Mouse (Mus musculus) forebrain, embryonic 11.5 days (tissue): ENCODE measurements around the gene Trappc3. TPM values are rescaled to one million over a fixed set of nuclear protein-coding genes. Genes with fewer than 3 reads are reported as not detected.
"Not testable (repeated sequence)": the region's sequence is repeated elsewhere in the genome, so short reads cannot be mapped to it uniquely, and the experiment has no call there.

Source experiments
- ATAC-seq: fragments of 200-750 bp; cut with Nextera tagmentation; replicated peaks from 2 replicates; pipeline ENCODE4 v1.8.0; 2017; ENCODE audit warnings: moderate TSS enrichment; ENCODE audit not compliant: low FRiP score
- DNase-seq: peaks from one replicate; pipeline ENCODE4 v3.0.0-alpha.2; 2017; ENCODE audit warnings: low spot score
- H3K27ac ChIP-seq: fragments of 300-500 bp; sonication (generic); 2 replicates; pipeline ENCODE4 v1.5.1; 2014; ENCODE audit warnings: low read depth, low read length
- H3K27me3 ChIP-seq: fragments of 300-500 bp; sonication (generic); 2 replicates; pipeline ENCODE4 v1.6.1; 2014; ENCODE audit warnings: mild to moderate bottlenecking, low read length, mixed read lengths; ENCODE audit not compliant: control insufficient read depth, insufficient read depth
- H3K36me3 ChIP-seq: fragments of 300-500 bp; sonication (generic); 2 replicates; pipeline ENCODE4 v1.6.1; 2014; ENCODE audit warnings: mild to moderate bottlenecking, low read length, moderate library complexity, mixed read lengths; ENCODE audit not compliant: control insufficient read depth, insufficient read depth
- H3K4me1 ChIP-seq: fragments of 300-500 bp; sonication (generic); replicated peaks from 2 replicates; pipeline ENCODE4 v1.6.1; 2014; ENCODE audit warnings: low read length, mixed read lengths; ENCODE audit not compliant: control insufficient read depth, insufficient read depth
- H3K4me2 ChIP-seq: fragments of 300-500 bp; sonication (generic); 2 replicates; pipeline ENCODE4 v1.6.1; 2014; ENCODE audit warnings: low read depth, mild to moderate bottlenecking, low read length, moderate library complexity, mixed read lengths; ENCODE audit not compliant: severe bottlenecking
- H3K4me3 ChIP-seq: fragments of 300-500 bp; sonication (generic); 2 replicates; pipeline ENCODE4 v1.5.1; 2014; ENCODE audit warnings: low read depth, low read length
- H3K9ac ChIP-seq: fragments of 300-500 bp; sonication (generic); 2 replicates; pipeline ENCODE4 v1.6.1; 2014; ENCODE audit warnings: low read length
- H3K9me3 ChIP-seq: fragments of 300-500 bp; sonication (generic); 2 replicates; pipeline ENCODE4 v1.6.1; 2016; ENCODE audit warnings: low read length, mixed read lengths; ENCODE audit not compliant: control insufficient read depth
- WGBS: fragments of 180-500 bp; shearing (Covaris S2); extraction: QIAGEN DNeasy Blood & Tissue Kit; methylation state at CpG from one replicate; pipeline ENCODE4 v1.1.7; 2014; 5-methylcytosine and 5-hydroxymethylcytosine counted together
- polyA plus RNA-seq: library from polyadenylated mRNA; unstranded; fragments of >200 nt; fragmentation: Nextera tagmentation; extraction: Ambion mirVana; gene quantifications from 2 replicates; pipeline ENCODE4 v1.2.1, GENCODE M21; 2014

Trappc3 gene
- 23.3 and 25.7 TPM in 2 replicates for polyA plus RNA-seq

DNA sequence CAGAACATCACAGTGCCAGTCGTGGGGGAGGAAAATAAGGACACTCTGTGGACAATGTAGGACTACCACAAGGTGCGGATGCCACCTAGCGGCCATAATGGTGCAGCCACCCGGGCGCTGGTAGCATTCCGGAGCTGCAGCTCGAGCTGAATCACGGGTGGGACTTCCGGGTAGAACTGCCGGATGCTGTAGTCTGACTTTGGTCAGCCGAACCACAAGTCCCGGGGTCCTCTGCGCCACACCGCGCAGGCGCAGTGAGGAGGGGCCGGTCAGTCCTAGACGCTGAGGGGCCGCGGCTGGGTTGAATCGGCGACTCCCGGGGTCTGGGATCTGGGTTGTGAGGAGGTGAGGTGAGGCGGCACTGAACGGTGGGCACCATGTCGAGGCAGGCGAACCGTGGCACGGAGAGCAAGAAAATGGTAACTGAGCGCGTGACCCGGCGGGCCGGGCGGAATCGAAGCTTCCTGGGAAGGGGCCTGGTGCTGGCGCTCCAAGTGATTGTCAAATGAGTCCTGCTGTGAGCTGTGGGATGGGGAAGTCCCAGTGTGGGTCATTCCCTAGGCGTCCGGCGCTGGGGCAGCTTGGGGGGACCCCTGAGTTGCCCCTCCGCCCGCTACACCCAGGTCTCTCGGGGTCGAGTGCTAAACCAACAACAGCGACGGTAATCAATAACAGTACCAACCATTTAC, at the start of gene Trappc3:
Gene Trappc3, plus strand, starts transcription at position 207 of the 689 bp plus-strand sequence.
- under 1% methylated on average over 46 of the region's 46 CpGs for WGBS
- Histone ChIP-seq H3K4me2 (peak within 1 kb of the TSS; percentile 84), H3K36me3 (no peaks in the 10 kb centered on the region), H3K4me1 (peaks cover 25% of the 10 kb centered on the region), H3K9ac (peak within 1 kb of the TSS; percentile 80), H3K4me3 (peak within 1 kb of the TSS; percentile 78), H3K27me3 (no peaks in the 10 kb centered on the region), H3K9me3 (no peaks in the 10 kb centered on the region), H3K27ac (peak within 1 kb of the TSS; percentile 28; the same call in 1 of the 2 replicates)
- DNase-seq (peak; percentile 99), ATAC-seq (peak; percentile 94)

- WGBS = 91% methylated on average over 6 of the region's 6 CpGs
- no peak overlapping the region for H3K4me2 ChIP-seq
- DNase-seq (no peak), ATAC-seq (no peak)
- no peaks in the 10 kb centered on the region for H3K4me1 ChIP-seq
- no peak overlapping the region for H3K27ac ChIP-seq
- H3K36me3 ChIP-seq = no peaks in the 10 kb centered on the region
- H3K4me3 ChIP-seq = no peak overlapping the region
- H3K27me3 ChIP-seq = no peaks in the 10 kb centered on the region
- no peaks in the 10 kb centered on the region for H3K9me3 ChIP-seq
- no peak overlapping the region for H3K9ac ChIP-seq
Measured at GRCm38 (mm10) chr4:126217771-126218170, 44.4 kb upstream of the Trappc3 start.

GRCm38 (mm10) chr4:126219540-126219939, 42.6 kb upstream of the Trappc3 start:
- H3K4me3 ChIP-seq, H3K27me3 ChIP-seq, DNase-seq, H3K36me3 ChIP-seq, H3K9ac ChIP-seq, H3K9me3 ChIP-seq, ATAC-seq, H3K4me2 ChIP-seq, H3K4me1 ChIP-seq, H3K27ac ChIP-seq: not testable (repeated sequence)
- WGBS = 65% methylated on average over 3 of the region's 3 CpGs

- WGBS = 91% methylated on average over 10 of the region's 10 CpGs
- H3K9me3 ChIP-seq = no peaks in the 10 kb centered on the region
- ATAC-seq = no peak
- no peak overlapping the region for H3K27ac ChIP-seq
- no peak overlapping the region for H3K9ac ChIP-seq
- no peaks in the 10 kb centered on the region for H3K36me3 ChIP-seq
- H3K27me3 ChIP-seq = no peaks in the 10 kb centered on the region
- H3K4me1 ChIP-seq = no peaks in the 10 kb centered on the region
- no peak overlapping the region for H3K4me2 ChIP-seq
- no peak overlapping the region for H3K4me3 ChIP-seq
- DNase-seq = no peak
Measured at GRCm38 (mm10) chr4:126220045-126220444, 42.1 kb upstream of the Trappc3 start.

- no peak overlapping the region for H3K9ac ChIP-seq
- no peak overlapping the region for H3K4me3 ChIP-seq
- H3K27me3 ChIP-seq = no peaks in the 10 kb centered on the region
- peak; percentile 46 for DNase-seq
- H3K9me3 ChIP-seq = no peaks in the 10 kb centered on the region
- H3K4me1 ChIP-seq = 0 out of 2 replicates have a peak, but pooled peaks cover 4% of the 10 kb centered on the region
- 90% methylated on average over 11 of the region's 11 CpGs for WGBS
- no peak overlapping the region for H3K4me2 ChIP-seq
- ATAC-seq = no peak
- no peaks in the 10 kb centered on the region for H3K36me3 ChIP-seq
- H3K27ac ChIP-seq = no peak overlapping the region
Measured at GRCm38 (mm10) chr4:126222631-126223030, 39.5 kb upstream of the Trappc3 start.

GRCm38 (mm10) chr4:126226640-126227039, 35.5 kb upstream of the Trappc3 start:
- Histone ChIP-seq H3K27me3 (no peaks in the 10 kb centered on the region), H3K27ac (no peak overlapping the region), H3K4me3 (no peak overlapping the region), H3K4me1 (0 out of 2 replicates have a peak, but pooled peaks cover 4% of the 10 kb centered on the region), H3K36me3 (peaks cover 9% of the 10 kb centered on the region), H3K4me2 (no peak overlapping the region), H3K9ac (no peak overlapping the region), H3K9me3 (no peaks in the 10 kb centered on the region)
- DNase-seq (peak; percentile 46), ATAC-seq (0 out of 2 replicates have a peak, but pooled peaks have one; percentile 14)
- WGBS = 50% methylated on average over 12 of the region's 12 CpGs

DNA sequence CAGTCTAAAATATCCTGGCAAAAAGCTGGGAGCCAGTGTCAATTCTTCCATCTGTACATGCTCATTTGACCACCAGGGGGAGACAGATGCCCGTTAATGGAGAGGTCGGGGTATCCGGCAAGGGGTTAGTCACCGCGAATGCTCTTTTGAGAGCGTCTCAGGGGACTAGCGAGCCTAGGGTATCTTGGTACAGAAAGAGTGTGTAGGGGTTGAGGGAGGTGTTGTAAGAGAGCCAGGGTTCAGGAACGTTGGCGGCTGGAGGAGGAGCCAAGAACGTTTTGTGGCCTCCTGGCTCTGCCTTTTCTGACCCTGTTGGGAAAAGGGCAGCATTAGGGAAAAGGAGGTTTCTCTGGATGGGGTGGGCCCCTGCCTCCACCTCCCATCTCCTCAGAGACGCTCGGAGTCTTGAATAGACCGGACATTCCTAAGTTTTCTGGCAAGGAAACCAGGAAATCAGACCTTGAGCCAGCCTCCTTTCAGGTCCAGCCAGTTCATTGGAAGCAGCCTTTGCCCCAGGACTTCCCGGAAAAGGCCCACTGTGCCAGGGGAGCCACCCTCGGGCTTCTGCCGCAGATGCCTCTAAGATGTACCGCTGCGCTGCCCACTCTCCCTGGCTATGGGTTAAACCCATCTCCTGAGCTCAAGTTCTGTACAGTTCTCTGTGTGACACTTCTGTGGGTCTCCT, 34.9 kb upstream of the Trappc3 start:
- Histone ChIP-seq H3K36me3 (peaks cover 14% of the 10 kb centered on the region), H3K9ac (0 out of 2 replicates have a peak overlapping the region, but pooled peaks have one; percentile 16), H3K27ac (no peak overlapping the region; the same call in 1 of the 2 replicates), H3K4me3 (no peak overlapping the region), H3K4me2 (peak overlapping the region; percentile 36; the same call in 1 of the 2 replicates), H3K4me1 (0 out of 2 replicates have a peak, but pooled peaks cover 4% of the 10 kb centered on the region), H3K27me3 (no peaks in the 10 kb centered on the region), H3K9me3 (no peaks in the 10 kb centered on the region)
- 10% methylated on average over 18 of the region's 18 CpGs for WGBS
- peak; percentile 79 for ATAC-seq
- DNase-seq = peak; percentile 88

DNA sequence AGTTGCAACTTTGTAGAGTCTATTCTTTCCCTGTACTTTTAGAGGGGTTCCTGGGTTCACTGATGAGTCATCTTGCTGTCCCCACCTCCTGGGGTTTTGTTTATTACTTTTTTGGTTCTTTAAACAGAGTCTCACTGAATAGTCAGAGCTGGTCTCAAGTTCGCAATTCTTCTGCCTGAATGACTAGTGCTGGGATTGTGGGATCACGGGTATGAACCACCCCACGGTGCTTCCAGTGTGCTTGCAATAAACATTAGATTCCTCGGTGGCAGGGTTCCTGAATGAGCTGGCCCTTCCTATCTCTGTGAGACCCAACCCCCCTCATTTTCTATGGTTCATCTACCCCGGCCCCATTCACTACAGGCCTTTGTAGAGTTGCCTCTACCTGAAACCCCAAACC, 34.0 kb upstream of the Trappc3 start:
- H3K36me3 ChIP-seq = peaks cover 20% of the 10 kb centered on the region
- no peak overlapping the region for H3K4me3 ChIP-seq
- no peak overlapping the region for H3K27ac ChIP-seq
- no peaks in the 10 kb centered on the region for H3K9me3 ChIP-seq
- WGBS = 21% methylated on average over 5 of the region's 5 CpGs
- no peak for ATAC-seq
- peak; percentile 35 for DNase-seq
- H3K27me3 ChIP-seq = no peaks in the 10 kb centered on the region
- H3K4me2 ChIP-seq = no peak overlapping the region
- 0 out of 2 replicates have a peak, but pooled peaks cover 4% of the 10 kb centered on the region for H3K4me1 ChIP-seq
- H3K9ac ChIP-seq = no peak overlapping the region
